Mouse (Mus musculus) liver, adult 2 months (tissue): Measurements from ENCODE around the gene Pla2g15. TPM values are rescaled to one million over a fixed set of nuclear protein-coding genes. Genes with fewer than 3 reads are reported as not detected.
A peak's percentile ranks its signal among the peaks of the same experiment; 100 is the strongest.

Experiments
- DNase-seq: peaks from one replicate; pipeline ENCODE4 v3.0.0-alpha.2; 2011; ENCODE audit warnings: low read depth, low spot score; ENCODE audit errors: extremely low read depth
- H3K27ac ChIP-seq: fragments of 200-500 bp; replicated peaks from 2 replicates; pipeline ENCODE4 v1.5.1; 2012; ENCODE audit warnings: low read depth, mild to moderate bottlenecking, control low read depth, inconsistent platforms, low read length; ENCODE audit not compliant: insufficient read depth
- H3K27me3 ChIP-seq: fragments of 200-500 bp; 2 replicates; pipeline ENCODE4 v1.6.1; 2012; ENCODE audit warnings: mild to moderate bottlenecking, moderate library complexity, low read length, inconsistent platforms; ENCODE audit not compliant: control insufficient read depth, insufficient read depth
- H3K36me3 ChIP-seq: fragments of 200-500 bp; 2 replicates; pipeline ENCODE4 v1.6.1; 2012; ENCODE audit warnings: low read length, inconsistent platforms; ENCODE audit not compliant: control insufficient read depth, insufficient read depth
- H3K4me1 ChIP-seq: fragments of 200-500 bp; 2 replicates; pipeline ENCODE4 v1.6.1; 2011; ENCODE audit warnings: low read length; ENCODE audit not compliant: control insufficient read depth, insufficient read depth
- H3K4me3 ChIP-seq: fragments of 200-500 bp; 2 replicates; pipeline ENCODE4 v1.5.1; 2011; ENCODE audit warnings: low read depth, mild to moderate bottlenecking, control low read depth, low read length, moderate library complexity; ENCODE audit not compliant: insufficient read depth
- H3K79me2 ChIP-seq: fragments of 200-500 bp; 2 replicates; pipeline ENCODE4 v1.6.1; 2012; ENCODE audit warnings: inconsistent platforms, mild to moderate bottlenecking, low read length, moderate library complexity; ENCODE audit not compliant: control insufficient read depth, insufficient read depth
- H3K9ac ChIP-seq: fragments of 200-500 bp; 2 replicates; pipeline ENCODE4 v1.6.1; 2012; ENCODE audit warnings: low read depth, mild to moderate bottlenecking, control low read depth, inconsistent platforms, low read length
- CTCF ChIP-seq: fragments of 200-500 bp; IDR thresholded peaks from 2 replicates; pipeline ENCODE4 v1.5.1; 2011; ENCODE audit warnings: low read depth, low read length, control low read depth
- POLR2A ChIP-seq: fragments of 200-500 bp; IDR thresholded peaks from 2 replicates; pipeline ENCODE4 v1.6.1; 2011; ENCODE audit warnings: low read length, control low read depth; ENCODE audit not compliant: insufficient read depth; ENCODE audit errors: extremely low read depth
- WGBS: fragments of 180-500 bp; shearing (Covaris S2); methylation state at CpG from one replicate; pipeline ENCODE4 v1.1.7; 2018; 5-methylcytosine and 5-hydroxymethylcytosine counted together
- polyA plus RNA-seq: library from polyadenylated mRNA; depleted of rRNA; stranded (reverse); fragments of >200 nt; gene quantifications from 2 replicates; pipeline ENCODE4 v1.2.3, GENCODE M21; 2012; rRNA removed
- total RNA-seq: library from RNA; depleted of rRNA; stranded (reverse); fragments of >200 nt; gene quantifications from 2 replicates; pipeline ENCODE4 v1.2.3, GENCODE M21; 2014; rRNA removed

Gene Pla2g15
- total and polyA plus RNA-seq, 2 experiments, result 8.7 to 12.5 TPM

GRCm38 (mm10) chr8:106210035-106210731 is 60.0 kb downstream of the Pla2g15 start:
- Histone ChIP-seq H3K4me1 (peaks cover 2% of the 10 kb centered on the region; the same call in 1 of the 2 replicates), H3K36me3 (peaks cover 20% of the 10 kb centered on the region), H3K27ac (peak overlapping the region; percentile 82), H3K27me3 (no peaks in the 10 kb centered on the region), H3K9ac (peak overlapping the region; percentile 88), H3K4me3 (peak overlapping the region; percentile 73), H3K79me2 (no peaks in the 10 kb centered on the region; the same call in 1 of the 2 replicates)
- no peak for TF ChIP-seq CTCF
- no peak for TF ChIP-seq POLR2A
- peak; percentile 66 for DNase-seq
- under 1% methylated on average over 35 of the region's 35 CpGs for WGBS

- Histone ChIP-seq H3K9ac (peak within 1 kb of the TSS; percentile 88), H3K4me3 (peak within 1 kb of the TSS; percentile 73), H3K36me3 (peaks cover 14% of the 10 kb centered on the region; the same call in 1 of the 2 replicates), H3K79me2 (no peaks in the 10 kb centered on the region; the same call in 1 of the 2 replicates), H3K27ac (peak within 1 kb of the TSS; percentile 82), H3K4me1 (peaks cover 2% of the 10 kb centered on the region; the same call in 1 of the 2 replicates), H3K27me3 (no peaks in the 10 kb centered on the region)
- DNase-seq, result peak; percentile 82
- TF ChIP-seq CTCF (no peak), POLR2A (peak; percentile 97)
- under 1% methylated on average over 52 of the region's 52 CpGs for WGBS
Measured at GRCm38 (mm10) chr8:106210821-106211345, 60.7 kb downstream of the Pla2g15 start, which contains the start of the genes Slc7a6os and Prmt7. TSS of gene Slc7a6os (minus strand) at chr8:106210935. TSS of gene Prmt7 (plus strand) at chr8:106210936.

GRCm38 (mm10) chr8:106211421-106211820 is 61.2 kb downstream of the Pla2g15 start:
- DNase-seq, result no peak
- peak overlapping the region; percentile 41 for H3K27ac ChIP-seq
- peaks cover 2% of the 10 kb centered on the region; the same call in 1 of the 2 replicates for H3K4me1 ChIP-seq
- H3K36me3 ChIP-seq, result peaks cover 13% of the 10 kb centered on the region; the same call in 1 of the 2 replicates
- no peak for TF ChIP-seq CTCF
- TF ChIP-seq POLR2A, result no peak
- no peaks in the 10 kb centered on the region for H3K27me3 ChIP-seq
- 4% methylated on average over 13 of the region's 13 CpGs for WGBS
- no peaks in the 10 kb centered on the region; the same call in 1 of the 2 replicates for H3K79me2 ChIP-seq
- H3K9ac ChIP-seq, result peak overlapping the region; percentile 71
- H3K4me3 ChIP-seq, result peak overlapping the region; percentile 73

GRCm38 (mm10) chr8:106213959-106214358 is 63.8 kb downstream of the Pla2g15 start:
- peaks cover 13% of the 10 kb centered on the region for H3K36me3 ChIP-seq
- 96% methylated on average over 3 of the region's 3 CpGs for WGBS

More at GRCm38 (mm10) chr8:106213959-106214358, 63.8 kb downstream of the Pla2g15 start:
- H3K9ac ChIP-seq, result no peak overlapping the region
- peaks cover 2% of the 10 kb centered on the region; the same call in 1 of the 2 replicates for H3K4me1 ChIP-seq
- H3K79me2 ChIP-seq, result no peaks in the 10 kb centered on the region; the same call in 1 of the 2 replicates
- H3K4me3 ChIP-seq, result no peak overlapping the region
- TF ChIP-seq POLR2A (no peak), CTCF (no peak)
- DNase-seq, result no peak
- H3K27me3 ChIP-seq, result no peaks in the 10 kb centered on the region
- H3K27ac ChIP-seq, result no peak overlapping the region

Other genes starting within 250 kb of the Pla2g15 start
- gene Pskh1, start 250.0 kb upstream of the Pla2g15 start, total RNA-seq, result 19.0 and 20.1 TPM in 2 replicates
- gene Pskh1, start 250.0 kb upstream of the Pla2g15 start, polyA plus RNA-seq, result 35.9 and 37.9 TPM in 2 replicates
- 8.5 and 59.0 TPM in 2 replicates for gene Ctrl, start 216.5 kb upstream of the Pla2g15 start, total RNA-seq
- 1.6 and 2.0 TPM in 2 replicates for gene Ctrl, start 216.5 kb upstream of the Pla2g15 start, polyA plus RNA-seq
- gene Psmb10, start 212.0 kb upstream of the Pla2g15 start, total RNA-seq, result 86.8 and 109 TPM in 2 replicates
- 122 and 139 TPM in 2 replicates for gene Psmb10, start 212.0 kb upstream of the Pla2g15 start, polyA plus RNA-seq
- 215 and 324 TPM in 2 replicates for gene Lcat, start 207.0 kb upstream of the Pla2g15 start, total RNA-seq
- gene Lcat, start 207.0 kb upstream of the Pla2g15 start, polyA plus RNA-seq, result 919 and 969 TPM in 2 replicates
- gene Slc12a4, start 184.3 kb upstream of the Pla2g15 start, total RNA-seq, result 10.8 and 14.2 TPM in 2 replicates
- gene Slc12a4, start 184.3 kb upstream of the Pla2g15 start, polyA plus RNA-seq, result 10.7 and 16.0 TPM in 2 replicates
- not detected in 2 replicates for gene Dpep3, start 171.0 kb upstream of the Pla2g15 start, total RNA-seq
- gene Dpep3, start 171.0 kb upstream of the Pla2g15 start, polyA plus RNA-seq, result not detected in 2 replicates
- gene Dus2, start 159.1 kb upstream of the Pla2g15 start, total RNA-seq, result 5.7 and 6.8 TPM in 2 replicates
- gene Dus2, start 159.1 kb upstream of the Pla2g15 start, polyA plus RNA-seq, result 5.6 and 7.1 TPM in 2 replicates
- not detected in 2 replicates for gene Dpep2nb, start 144.4 kb upstream of the Pla2g15 start, total RNA-seq
- not detected in 2 replicates for gene Dpep2nb, start 144.4 kb upstream of the Pla2g15 start, polyA plus RNA-seq
- gene Ddx28, start 138.5 kb upstream of the Pla2g15 start, total RNA-seq, result 10.3 and 12.2 TPM in 2 replicates
- 9.6 and 10.6 TPM in 2 replicates for gene Ddx28, start 138.5 kb upstream of the Pla2g15 start, polyA plus RNA-seq
- gene Nfatc3, start 91.6 kb upstream of the Pla2g15 start, total RNA-seq, result 8.5 and 10.8 TPM in 2 replicates
- 10.6 and 13.3 TPM in 2 replicates for gene Nfatc3, start 91.6 kb upstream of the Pla2g15 start, polyA plus RNA-seq
- gene Esrp2, start 13.4 kb upstream of the Pla2g15 start, total RNA-seq, result 43.6 and 50.5 TPM in 2 replicates
- 76.8 and 86.2 TPM in 2 replicates for gene Esrp2, start 13.4 kb upstream of the Pla2g15 start, polyA plus RNA-seq
- 0.09 and 0.27 TPM in 2 replicates for gene Slc7a6, start 18.5 kb downstream of the Pla2g15 start, total RNA-seq
- gene Slc7a6, start 18.5 kb downstream of the Pla2g15 start, polyA plus RNA-seq, result 0.21 and 0.91 TPM in 2 replicates
- 21.9 and 23.0 TPM in 2 replicates for gene Slc7a6os, start 60.5 kb downstream of the Pla2g15 start, total RNA-seq
- gene Slc7a6os, start 60.5 kb downstream of the Pla2g15 start, polyA plus RNA-seq, result 8.3 and 11.0 TPM in 2 replicates
- gene Prmt7, start 60.5 kb downstream of the Pla2g15 start, total RNA-seq, result 9.7 and 9.9 TPM in 2 replicates
- 8.8 and 12.0 TPM in 2 replicates for gene Prmt7, start 60.5 kb downstream of the Pla2g15 start, polyA plus RNA-seq
- 1.3 and 1.8 TPM in 2 replicates for gene Smpd3, start 187.6 kb downstream of the Pla2g15 start, total RNA-seq
- gene Smpd3, start 187.6 kb downstream of the Pla2g15 start, polyA plus RNA-seq, result 0.45 and 0.71 TPM in 2 replicates